Mouse (Mus musculus) G1E (cell line): ENCODE measurements at regions not wholly inside any gene's neighbourhood (a gene's known extent, or its start where the extent isn't known, plus 50 kb on each side); places are given as distances from the start of the nearest gene placed in this dataset.

Source experiments
- ATAC-seq: 2 replicates; pipeline ENCODE4 v1.8.0; 2016; ENCODE audit warnings: mild to moderate bottlenecking; ENCODE audit not compliant: insufficient number of reproducible peaks, poor library complexity, low FRiP score, severe bottlenecking; ENCODE audit errors: extremely low read depth
- DNase-seq: peaks from one replicate; pipeline ENCODE4 v3.0.0; 2012; ENCODE audit warnings: low spot score
- H3K27me3 ChIP-seq: 2 replicates; pipeline ENCODE4 v1.6.1; 2012; ENCODE audit warnings: mild to moderate bottlenecking, low read length, inconsistent platforms; ENCODE audit not compliant: insufficient read depth
- H3K36me3 ChIP-seq: replicated peaks from 2 replicates; pipeline ENCODE3; 2012; ENCODE audit warnings: mild to moderate bottlenecking, inconsistent platforms
- H3K4me1 ChIP-seq: 2 replicates; pipeline ENCODE4 v1.6.1; 2012; ENCODE audit warnings: low read depth, low read length, inconsistent platforms, mixed read lengths; ENCODE audit not compliant: insufficient read depth
- H3K4me3 ChIP-seq: 2 replicates; pipeline ENCODE4 v1.5.1; 2012; ENCODE audit warnings: low read depth, mild to moderate bottlenecking, inconsistent platforms, low read length, moderate library complexity, mixed read lengths
- H3K9me3 ChIP-seq: replicated peaks from 2 replicates; pipeline ENCODE4 v1.6.1; 2012; ENCODE audit warnings: inconsistent platforms
- CTCF ChIP-seq: IDR thresholded peaks from 2 replicates; pipeline ENCODE4 v1.5.1; 2012; ENCODE audit warnings: low read depth, low read length, inconsistent platforms, mixed read lengths
- GATA1 ChIP-seq: IDR thresholded peaks from 2 replicates; pipeline ENCODE4 v1.6.1; 2012; ENCODE audit warnings: borderline replicate concordance, low read length, inconsistent platforms, mixed read lengths
- GATA2 ChIP-seq: IDR thresholded peaks from 2 replicates; pipeline ENCODE4 v1.6.1; 2012; ENCODE audit warnings: low read depth, low read length, inconsistent platforms, borderline replicate concordance
- POLR2AphosphoS5 ChIP-seq: IDR thresholded peaks from 2 replicates; pipeline ENCODE4 v1.6.1; 2012; ENCODE audit warnings: low read depth, low read length, inconsistent platforms; ENCODE audit not compliant: insufficient replicate concordance
- TAL1 ChIP-seq: conservative IDR thresholded peaks from 2 replicates; pipeline ENCODE4 v1.6.1; 2012; ENCODE audit warnings: low read depth, low read length, inconsistent platforms, mixed read lengths

- Histone ChIP-seq H3K9me3 (no peaks in the 10 kb centered on the region), H3K4me1 (peaks cover 35% of the 10 kb centered on the region), H3K4me3 (no peak overlapping the region), H3K27me3 (no peaks in the 10 kb centered on the region), H3K36me3 (no peaks in the 10 kb centered on the region)
- TF ChIP-seq CTCF (no peak), GATA1 (no peak), TAL1 (no peak), GATA2 (no peak), POLR2AphosphoS5 (no peak)
- ATAC-seq, result no peak
- no peak for DNase-seq
Measured at GRCm38 (mm10) chr8:36338628-36339027, 573.0 kb downstream of the Gm19410 start.

GRCm38 (mm10) chr8:36339449-36339848 is 573.9 kb downstream of the Gm19410 start:
- ATAC-seq, result no peak
- H3K9me3 ChIP-seq, result no peaks in the 10 kb centered on the region
- DNase-seq, result no peak
- peaks cover 37% of the 10 kb centered on the region for H3K4me1 ChIP-seq
- H3K4me3 ChIP-seq, result no peak overlapping the region
- no peak for TF ChIP-seq CTCF
- TF ChIP-seq GATA1, result no peak
- TF ChIP-seq GATA2, result no peak
- no peak for TF ChIP-seq POLR2AphosphoS5
- TF ChIP-seq TAL1, result no peak
- H3K27me3 ChIP-seq, result no peaks in the 10 kb centered on the region
- H3K36me3 ChIP-seq, result no peaks in the 10 kb centered on the region

GRCm38 (mm10) chr8:36340454-36340853 is 574.9 kb downstream of the Gm19410 start:
- Histone ChIP-seq H3K4me1 (peaks cover 45% of the 10 kb centered on the region), H3K27me3 (no peaks in the 10 kb centered on the region), H3K4me3 (no peak overlapping the region), H3K9me3 (no peaks in the 10 kb centered on the region), H3K36me3 (no peaks in the 10 kb centered on the region)
- DNase-seq, result no peak
- TF ChIP-seq GATA2 (no peak), CTCF (no peak), POLR2AphosphoS5 (no peak), GATA1 (no peak), TAL1 (no peak)
- ATAC-seq, result no peak

GRCm38 (mm10) chr8:36341965-36342364 is 576.4 kb downstream of the Gm19410 start:
- ATAC-seq, result no peak
- H3K9me3 ChIP-seq, result no peaks in the 10 kb centered on the region
- no peak for TF ChIP-seq GATA2
- no peak for TF ChIP-seq TAL1
- TF ChIP-seq CTCF, result no peak
- TF ChIP-seq GATA1, result no peak

GRCm38 (mm10) chr8:36342650-36343049 is 577.1 kb downstream of the Gm19410 start:
- Histone ChIP-seq H3K27me3 (no peaks in the 10 kb centered on the region), H3K9me3 (no peaks in the 10 kb centered on the region), H3K4me1 (peaks cover 62% of the 10 kb centered on the region), H3K36me3 (no peaks in the 10 kb centered on the region), H3K4me3 (no peak overlapping the region)
- DNase-seq (no peak), ATAC-seq (no peak)
- TF ChIP-seq TAL1, result no peak
- TF ChIP-seq POLR2AphosphoS5, result no peak
- TF ChIP-seq GATA2, result no peak
- TF ChIP-seq GATA1, result no peak
- no peak for TF ChIP-seq CTCF

More at GRCm38 (mm10) chr8:36341965-36342364, 576.4 kb downstream of the Gm19410 start:
- peaks cover 57% of the 10 kb centered on the region for H3K4me1 ChIP-seq
- no peaks in the 10 kb centered on the region for H3K27me3 ChIP-seq
- no peak overlapping the region for H3K4me3 ChIP-seq
- H3K36me3 ChIP-seq, result no peaks in the 10 kb centered on the region
- no peak for DNase-seq

GRCm38 (mm10) chr8:36346682-36347324 is 581.2 kb downstream of the Gm19410 start:
- TF ChIP-seq GATA1 (no peak), CTCF (peak; percentile 89), TAL1 (no peak), POLR2AphosphoS5 (no peak)
- peaks cover 14% of the 10 kb centered on the region; the same call in 1 of the 2 replicates for H3K27me3 ChIP-seq
- peak; percentile 80 for ATAC-seq
- H3K4me3 ChIP-seq, result no peak overlapping the region
- peak; percentile 42 for DNase-seq
- H3K36me3 ChIP-seq, result no peaks in the 10 kb centered on the region
- H3K9me3 ChIP-seq, result no peaks in the 10 kb centered on the region
- H3K4me1 ChIP-seq, result peaks cover 50% of the 10 kb centered on the region
